Mouse (Mus musculus) testis, adult 2 months (tissue): ENCODE measurements around the gene Fam110c. TPM values are rescaled to one million over a fixed set of nuclear protein-coding genes. Genes with fewer than 3 reads are reported as not detected.
"Not testable (repeated sequence)": the region's sequence is repeated elsewhere in the genome, so short reads cannot be mapped to it uniquely, and the experiment has no call there.

Experiments
- H3K27ac ChIP-seq: fragments of 200-500 bp; 2 replicates; pipeline ENCODE4 v1.5.1; 2012; ENCODE audit warnings: low read depth, low read length; ENCODE audit not compliant: control insufficient read depth, insufficient read depth
- H3K27me3 ChIP-seq: fragments of 200-500 bp; 2 replicates; pipeline ENCODE4 v1.6.1; 2012; ENCODE audit warnings: mild to moderate bottlenecking, low read length, moderate library complexity; ENCODE audit not compliant: control insufficient read depth, insufficient read depth
- H3K36me3 ChIP-seq: fragments of 200-500 bp; 2 replicates; pipeline ENCODE4 v1.6.1; 2012; ENCODE audit warnings: mild to moderate bottlenecking, low read length; ENCODE audit not compliant: control insufficient read depth, insufficient read depth
- H3K4me1 ChIP-seq: fragments of 200-500 bp; 2 replicates; pipeline ENCODE4 v1.6.1; 2012; ENCODE audit warnings: low read length; ENCODE audit not compliant: control insufficient read depth, insufficient read depth
- H3K4me3 ChIP-seq: fragments of 200-500 bp; 2 replicates; pipeline ENCODE4 v1.5.1; 2012; ENCODE audit warnings: low read depth, mild to moderate bottlenecking, low read length, moderate library complexity, mixed read lengths; ENCODE audit not compliant: control insufficient read depth
- CTCF ChIP-seq: fragments of 200-500 bp; IDR thresholded peaks from 2 replicates; pipeline ENCODE4 v1.5.1; 2012; ENCODE audit warnings: low read depth, mild to moderate bottlenecking, inconsistent platforms, low read length, moderate library complexity; ENCODE audit not compliant: control insufficient read depth, insufficient read depth, insufficient replicate concordance
- POLR2A ChIP-seq: fragments of 200-500 bp; IDR thresholded peaks from 2 replicates; pipeline ENCODE4 v1.6.1; 2012; ENCODE audit warnings: low read depth, mild to moderate bottlenecking, inconsistent platforms, low read length, moderate library complexity; ENCODE audit not compliant: control insufficient read depth
- polyA plus RNA-seq: library from polyadenylated mRNA; depleted of rRNA; stranded (reverse); fragments of >200 nt; gene quantifications from 2 replicates; pipeline ENCODE4 v1.2.3, GENCODE M21; 2012; rRNA removed

Gene Fam110c
- polyA plus RNA-seq, result 0.41 and 0.62 TPM in 2 replicates

DNA sequence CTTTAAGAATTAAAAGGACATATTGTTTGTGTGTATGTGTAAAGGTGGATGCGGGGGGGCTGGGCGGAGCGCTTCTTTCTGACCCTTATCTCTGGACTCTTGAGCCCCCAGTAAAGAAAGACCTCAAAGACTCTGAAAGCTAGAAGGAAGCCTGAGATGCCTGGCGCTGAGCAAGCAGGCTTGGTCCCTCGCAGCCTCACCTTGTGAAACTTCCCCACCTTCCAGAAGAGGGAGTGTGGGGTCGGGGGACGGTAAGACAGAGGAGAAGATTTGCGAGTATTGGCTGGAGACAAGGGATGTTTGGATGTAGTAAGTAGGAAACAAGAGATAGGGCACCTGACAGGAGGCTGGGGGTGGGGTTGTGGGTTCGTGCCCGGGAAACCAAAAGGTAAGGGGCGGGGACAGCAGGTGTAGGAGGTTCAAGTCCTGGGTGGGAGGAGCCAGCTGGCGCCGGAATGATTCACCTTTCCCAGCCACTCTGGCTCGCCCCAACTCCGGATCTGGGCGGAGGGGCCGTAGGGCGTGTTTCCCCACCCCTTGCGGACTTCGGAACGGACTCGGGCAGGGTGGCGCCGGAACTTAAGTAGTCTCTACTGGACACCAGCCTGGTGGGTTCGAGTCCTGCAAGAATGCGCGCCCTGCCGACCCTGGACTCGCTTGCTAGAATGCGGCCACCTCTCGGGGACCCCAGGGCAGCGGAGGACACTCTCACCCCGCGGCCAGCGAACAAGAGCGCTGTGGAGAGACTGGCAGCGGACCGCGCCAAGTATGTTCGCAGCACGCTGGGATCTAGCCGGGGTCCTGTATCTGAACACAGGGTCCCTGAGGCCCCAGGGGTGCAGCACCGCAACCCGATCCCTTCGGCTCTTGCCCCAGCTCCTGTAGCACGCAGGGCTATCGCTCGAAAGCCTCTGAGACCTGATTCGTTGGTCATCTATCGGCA is at the start of gene Fam110c:
Gene Fam110c, plus strand, starts transcription at position 450 of the 943 bp plus-strand sequence.
- peak within 1 kb of the TSS; percentile 42; the same call in 1 of the 2 replicates for H3K27ac ChIP-seq
- TF ChIP-seq POLR2A (no peak), CTCF (no peak)
- H3K4me3 ChIP-seq, result peak within 1 kb of the TSS; percentile 75
- peaks cover 4% of the 10 kb centered on the region; the same call in 1 of the 2 replicates for H3K27me3 ChIP-seq
- H3K4me1 ChIP-seq, result peaks cover 10% of the 10 kb centered on the region
- no peaks in the 10 kb centered on the region for H3K36me3 ChIP-seq

DNA sequence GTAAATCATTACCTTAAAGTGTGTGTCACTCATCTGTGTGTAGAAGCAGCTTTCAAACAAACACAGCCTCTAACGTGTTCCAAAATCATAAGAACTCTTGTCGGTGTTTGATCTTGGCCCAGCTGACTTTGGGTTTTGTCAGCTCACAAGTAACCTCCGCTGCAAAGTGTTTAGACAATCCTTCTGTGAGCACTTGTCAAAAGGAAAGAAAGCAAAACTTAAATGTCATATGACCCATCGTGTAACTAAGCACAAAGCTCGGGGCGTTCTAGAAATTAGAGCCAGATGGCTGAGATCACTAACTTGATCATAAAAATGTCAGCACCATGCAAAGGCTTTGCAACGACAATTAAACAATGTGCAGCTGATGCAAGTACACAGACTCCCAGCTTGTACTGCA is 47.2 kb upstream of the Fam110c start:
- no peak for TF ChIP-seq CTCF
- no peak for TF ChIP-seq POLR2A
- Histone ChIP-seq H3K27ac (no peak overlapping the region), H3K4me3 (no peak overlapping the region), H3K27me3 (no peaks in the 10 kb centered on the region), H3K36me3 (no peaks in the 10 kb centered on the region), H3K4me1 (no peaks in the 10 kb centered on the region)

DNA sequence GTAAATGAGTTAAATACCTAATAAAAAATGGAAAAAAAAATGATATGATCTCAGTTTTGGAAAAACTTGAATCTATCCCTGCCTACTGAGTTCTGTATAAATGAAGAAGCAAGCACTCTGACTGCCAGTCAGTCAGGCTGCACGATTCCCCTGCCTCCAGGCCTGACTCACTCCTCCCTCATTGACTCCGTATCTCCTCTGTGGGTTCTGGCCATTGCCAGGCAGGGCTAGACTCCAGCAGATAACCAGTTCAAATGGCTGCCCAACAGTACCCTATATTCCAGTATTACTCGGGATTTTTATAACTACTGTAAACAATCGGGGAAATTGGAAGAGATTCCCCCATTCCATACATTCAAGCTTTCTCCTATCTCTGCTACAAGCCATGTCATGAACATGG is 21.6 kb upstream of the Fam110c start:
- Histone ChIP-seq H3K27ac (no peak overlapping the region), H3K27me3 (no peaks in the 10 kb centered on the region), H3K36me3 (no peaks in the 10 kb centered on the region), H3K4me3 (no peak overlapping the region), H3K4me1 (no peaks in the 10 kb centered on the region)
- TF ChIP-seq CTCF, result no peak
- TF ChIP-seq POLR2A, result no peak

DNA sequence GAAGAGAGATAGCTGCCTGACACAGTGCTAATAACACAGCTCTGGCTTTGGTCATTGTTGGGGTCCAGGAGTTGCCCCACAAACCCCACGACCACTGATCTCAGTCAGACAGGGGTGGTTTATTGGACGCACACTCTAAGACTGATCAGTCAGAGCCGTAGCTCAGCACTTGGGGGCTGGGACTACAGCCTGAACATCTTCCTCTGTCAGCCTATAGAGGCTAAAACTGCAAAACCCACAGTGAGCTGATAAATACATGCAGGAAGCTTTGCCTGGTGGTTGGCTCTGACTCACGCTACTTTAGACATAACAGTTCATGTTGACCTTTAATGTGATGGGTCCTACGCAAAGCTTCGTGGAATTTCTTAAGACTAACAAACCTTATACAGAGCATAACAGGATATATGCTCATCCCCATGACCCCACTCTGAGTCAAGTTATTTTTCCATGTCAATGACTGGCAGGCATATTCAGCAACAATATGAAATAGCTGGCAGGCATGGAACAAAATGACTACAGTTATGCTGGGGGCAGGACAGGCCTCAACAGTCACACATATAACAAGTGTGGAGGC is 17.3 kb upstream of the Fam110c start:
- Histone ChIP-seq H3K4me3 (no peak overlapping the region), H3K27ac (no peak overlapping the region), H3K27me3 (no peaks in the 10 kb centered on the region), H3K4me1 (no peaks in the 10 kb centered on the region), H3K36me3 (no peaks in the 10 kb centered on the region)
- TF ChIP-seq POLR2A, result no peak
- TF ChIP-seq CTCF, result no peak

DNA sequence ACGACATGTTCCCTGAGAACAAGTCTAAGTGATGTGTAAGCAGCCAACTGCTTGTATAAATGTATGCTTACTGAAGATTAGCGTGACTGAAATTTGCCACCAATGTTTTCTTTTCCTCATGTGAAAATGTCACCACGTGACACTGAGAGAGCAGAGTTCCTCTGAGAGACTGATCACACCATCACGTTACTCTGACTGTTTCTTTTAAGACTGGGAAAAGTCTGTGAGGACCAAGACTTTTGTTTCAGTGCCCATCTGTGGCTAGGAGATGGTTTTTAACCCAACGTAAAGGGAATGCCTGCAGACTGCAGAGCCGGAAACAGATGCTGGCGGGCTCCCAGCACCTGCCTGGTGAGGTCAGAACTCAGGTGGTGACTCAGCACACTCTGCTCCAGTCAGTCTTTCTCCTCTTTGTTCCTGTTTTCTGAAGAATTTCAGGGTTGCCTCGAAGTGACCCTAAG is 14.2 kb upstream of the Fam110c start:
- Histone ChIP-seq H3K36me3 (no peaks in the 10 kb centered on the region), H3K4me3 (no peak overlapping the region), H3K27ac (no peak overlapping the region), H3K27me3 (no peaks in the 10 kb centered on the region), H3K4me1 (no peaks in the 10 kb centered on the region)
- TF ChIP-seq CTCF (no peak), POLR2A (no peak)

DNA sequence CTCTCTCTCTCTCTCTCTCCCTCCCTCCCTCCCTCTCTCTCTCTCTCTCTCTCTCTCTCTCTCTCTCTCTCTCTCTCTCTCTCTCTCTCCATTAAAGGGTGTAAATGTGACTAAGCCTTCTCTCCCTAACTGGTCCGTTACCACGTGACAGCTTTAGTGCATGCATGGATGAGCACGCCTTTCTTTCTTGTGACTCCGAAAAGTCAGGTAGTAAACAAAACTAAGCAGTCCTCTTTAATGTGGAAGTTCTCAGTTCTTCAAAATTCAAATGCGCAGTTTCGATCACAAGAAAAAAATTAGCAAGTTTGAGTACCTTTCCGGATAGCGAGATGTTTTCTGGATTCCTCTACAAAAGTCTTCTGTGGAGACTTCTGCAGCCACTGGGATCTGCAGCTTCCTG is 13.4 kb upstream of the Fam110c start:
- TF ChIP-seq CTCF (no peak), POLR2A (no peak)
- Histone ChIP-seq H3K36me3 (no peaks in the 10 kb centered on the region), H3K27ac (no peak overlapping the region)

DNA sequence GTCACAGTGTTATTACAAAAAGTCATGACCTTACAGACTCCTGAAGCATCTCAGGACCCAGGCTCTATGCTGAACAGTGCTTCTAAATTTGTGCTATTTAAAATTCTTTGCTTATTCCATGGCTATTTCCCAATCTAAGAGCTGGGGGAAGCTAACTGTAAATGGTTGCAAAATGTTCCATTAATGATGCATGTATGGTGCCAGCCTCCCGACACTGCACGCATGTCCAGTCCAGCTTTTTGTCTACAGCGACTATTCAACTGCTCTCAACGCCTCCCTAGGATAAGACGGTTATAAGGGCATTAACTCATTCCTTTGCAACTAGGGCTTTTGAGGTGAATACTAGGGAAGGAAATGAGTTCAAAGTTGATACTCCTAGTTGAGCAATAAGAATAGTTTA is 2.4 kb upstream of the Fam110c start:
- no peak overlapping the region for H3K4me3 ChIP-seq
- TF ChIP-seq POLR2A (no peak), CTCF (no peak)
- H3K4me1 ChIP-seq, result peaks cover 10% of the 10 kb centered on the region
- H3K27ac ChIP-seq, result no peak overlapping the region
- no peaks in the 10 kb centered on the region for H3K36me3 ChIP-seq
- peaks cover 4% of the 10 kb centered on the region; the same call in 1 of the 2 replicates for H3K27me3 ChIP-seq

More for the DNA sequence above, 13.4 kb upstream of the Fam110c start:
- Histone ChIP-seq H3K4me3 (no peak overlapping the region), H3K27me3 (no peaks in the 10 kb centered on the region), H3K4me1 (no peaks in the 10 kb centered on the region)

DNA sequence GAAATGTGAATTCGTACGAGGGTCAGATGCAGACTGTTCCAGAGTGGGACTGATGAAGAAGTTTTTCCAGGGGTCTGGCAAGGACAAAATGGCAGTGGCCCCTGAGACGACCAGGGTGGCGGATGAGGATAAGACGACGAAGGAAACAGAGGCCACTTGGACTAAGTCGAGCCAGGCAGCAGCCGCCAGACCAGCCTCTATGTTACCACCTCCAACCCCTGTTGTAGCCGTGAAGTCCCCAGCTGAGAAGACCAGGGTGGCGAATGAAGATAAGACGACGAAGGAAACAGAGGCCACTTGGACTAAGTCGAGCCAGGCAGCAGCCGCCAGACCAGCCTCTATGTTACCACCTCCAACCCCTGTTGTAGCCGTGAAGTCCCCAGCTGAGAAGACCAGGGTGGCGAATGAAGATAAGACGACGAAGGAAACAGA is 710 bp downstream of the Fam110c start:
- Histone ChIP-seq H3K27ac (peak overlapping the region; percentile 42; the same call in 1 of the 2 replicates), H3K4me1 (peaks cover 10% of the 10 kb centered on the region), H3K4me3 (peak overlapping the region; percentile 75)
- not testable (repeated sequence) for H3K27me3 ChIP-seq, H3K36me3 ChIP-seq
